Mouse (Mus musculus): ENCODE measurements around the gene Vamp3.

DNA sequence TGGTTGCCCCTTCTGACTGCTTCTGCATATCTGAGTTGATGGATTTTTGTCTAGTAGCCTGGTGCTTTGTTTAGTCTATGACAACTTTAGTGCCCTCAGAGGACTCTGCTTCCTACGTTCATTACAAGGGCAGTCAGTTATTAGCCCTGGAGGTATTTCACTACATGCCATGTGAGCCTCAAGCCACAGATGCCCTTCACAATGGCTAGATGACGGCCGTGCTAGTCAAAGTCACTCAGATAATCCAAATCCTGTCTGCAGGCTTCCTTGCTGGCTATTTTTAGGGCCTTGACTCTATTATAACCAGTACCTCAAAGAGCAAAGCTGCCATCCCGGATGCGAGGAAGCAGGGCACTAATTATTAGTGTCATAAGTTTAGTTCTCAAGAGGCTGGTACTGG lies 25.3 kb upstream of the Vamp3 start:
- TF ChIP-seq CTCF (conservative IDR thresholded peaks at IDR 0.05; ENCODE audit: insufficient read depth, insufficient read length, low read depth, low read length) (no peak), POLR2A (IDR thresholded peaks at IDR 0.05; ENCODE audit: low read depth, low read length) (no peak)
